Mouse (Mus musculus) adrenal gland, adult (tissue): Measurements from ENCODE around the gene Clstn2.

Experiments
- DNase-seq, 2 experiments: peaks; one replicate each; pipeline ENCODE4 v3.0.0; 2022 to 2023; ENCODE audit warnings: low spot score in 1 of 2; ENCODE audit not compliant: inconsistent age in 2 of 2

Gene Clstn2

DNA sequence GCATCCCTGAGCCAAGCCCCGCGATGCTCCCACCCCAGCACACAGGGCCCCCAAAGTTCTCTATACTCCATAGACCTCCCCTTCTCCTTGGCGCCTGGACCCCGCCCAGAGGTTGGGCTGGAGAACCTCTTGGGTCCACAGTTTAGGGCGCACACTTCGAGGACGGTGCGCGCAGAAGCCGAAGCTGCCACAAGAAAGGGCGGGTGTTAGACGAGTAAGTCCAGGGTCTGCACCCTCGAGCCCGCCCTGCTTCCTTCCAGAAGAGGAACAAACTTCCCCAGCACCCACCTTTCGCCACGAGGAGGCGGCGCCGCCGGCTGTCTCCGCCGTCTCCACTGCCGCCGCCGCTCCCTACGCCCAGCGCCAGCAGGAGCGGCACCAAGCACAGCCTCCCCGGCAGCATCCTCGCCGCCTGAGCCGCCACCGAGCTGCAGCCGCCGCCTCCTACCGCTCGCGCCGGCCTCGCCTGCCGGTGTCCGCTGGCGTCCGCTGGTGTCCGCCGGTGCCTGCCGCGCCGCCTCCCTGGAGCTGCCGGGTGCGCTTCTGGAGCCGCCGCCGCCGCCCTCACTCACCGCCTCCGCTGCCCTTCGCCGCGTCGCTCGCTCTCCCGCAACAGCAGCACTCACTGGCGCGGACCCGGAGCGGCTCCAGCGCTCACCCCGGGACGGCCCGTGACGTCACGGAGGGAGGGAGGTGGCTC lies at the start of gene Clstn2:
Gene Clstn2, minus strand, starts transcription at position 609 of the 700 bp plus-strand sequence.
- DNase-seq: peak; percentile 58 to 90

DNA sequence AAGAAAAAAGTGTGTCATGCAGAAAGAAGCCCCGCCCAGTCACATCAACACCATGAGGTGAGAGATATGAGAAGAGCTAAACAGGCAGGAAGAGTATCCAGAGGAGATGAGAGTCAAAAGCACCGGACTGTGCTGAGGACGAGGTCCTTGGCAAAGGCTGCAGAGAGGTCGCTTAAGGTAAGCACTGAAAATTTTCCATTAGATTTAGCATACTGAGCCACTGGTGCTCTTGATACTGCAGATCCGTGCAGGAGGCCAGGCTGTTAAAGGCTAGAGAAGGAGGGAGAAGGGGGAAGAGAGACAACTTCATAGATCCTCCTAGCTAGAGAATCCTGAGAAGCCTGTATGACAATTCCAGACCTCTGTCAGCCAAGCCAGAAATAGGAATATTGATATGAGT lies 34.8 kb upstream of the Clstn2 start:
- DNase-seq: peak in 1 of 2 experiments; percentile 40

DNA sequence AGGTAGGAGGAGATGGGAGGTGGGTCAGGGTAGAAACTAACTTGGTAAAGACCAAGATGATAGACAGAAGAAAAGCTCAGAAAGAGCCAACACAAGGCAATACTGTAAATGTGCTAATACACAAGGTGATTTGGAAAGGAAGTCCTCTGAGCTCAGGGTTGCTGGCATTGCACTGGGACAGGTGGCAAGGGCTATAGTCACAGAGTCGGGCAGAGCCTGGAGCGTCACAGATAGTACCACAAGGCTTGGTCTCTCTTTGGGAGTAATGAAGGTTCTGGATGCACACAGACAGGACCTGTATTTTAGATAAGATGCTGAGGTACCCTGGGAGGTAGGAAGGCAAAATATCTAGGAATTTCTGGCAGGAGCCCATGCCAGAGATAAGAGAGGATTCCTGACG lies 28.7 kb upstream of the Clstn2 start:
- no peak for DNase-seq

DNA sequence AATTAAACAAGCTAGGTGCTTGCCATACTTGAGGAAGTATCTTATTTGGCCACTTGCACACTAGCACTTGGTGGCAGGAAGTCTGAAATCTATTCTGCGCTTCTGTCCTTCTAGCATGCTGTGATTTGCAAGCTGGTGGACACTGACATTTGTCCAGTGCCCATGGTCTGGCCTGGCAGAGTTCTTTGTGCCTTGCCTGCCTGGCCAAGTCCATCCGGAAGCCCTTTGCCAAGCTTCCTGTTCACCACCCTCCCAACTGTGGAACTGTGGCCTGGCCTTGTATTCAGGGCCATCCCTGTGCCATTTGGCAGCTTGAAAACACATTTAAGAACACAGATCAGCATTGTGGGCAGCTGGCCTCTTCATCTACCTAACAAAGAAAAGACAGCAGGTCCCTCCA lies 24.3 kb upstream of the Clstn2 start:
- DNase-seq: no peak

DNA sequence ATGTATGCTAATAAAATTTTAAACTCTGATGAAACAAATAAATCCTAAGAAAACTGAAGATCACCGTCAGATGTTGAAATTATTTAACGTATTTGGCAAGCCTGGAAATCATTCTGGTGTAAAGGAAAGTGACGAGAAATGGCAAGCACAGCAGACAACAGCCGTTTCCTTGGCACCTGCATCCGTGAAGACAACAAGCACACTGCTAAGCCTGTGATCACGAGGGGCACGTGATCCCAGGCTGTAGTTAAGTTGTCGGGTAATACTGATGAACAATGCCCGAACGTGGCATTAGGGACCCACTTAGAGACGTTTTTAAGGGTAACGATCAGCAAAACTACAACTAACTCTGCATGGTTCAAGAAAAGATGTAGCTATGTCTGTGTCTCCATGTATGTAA lies 18.4 kb upstream of the Clstn2 start:
- no peak for DNase-seq

DNA sequence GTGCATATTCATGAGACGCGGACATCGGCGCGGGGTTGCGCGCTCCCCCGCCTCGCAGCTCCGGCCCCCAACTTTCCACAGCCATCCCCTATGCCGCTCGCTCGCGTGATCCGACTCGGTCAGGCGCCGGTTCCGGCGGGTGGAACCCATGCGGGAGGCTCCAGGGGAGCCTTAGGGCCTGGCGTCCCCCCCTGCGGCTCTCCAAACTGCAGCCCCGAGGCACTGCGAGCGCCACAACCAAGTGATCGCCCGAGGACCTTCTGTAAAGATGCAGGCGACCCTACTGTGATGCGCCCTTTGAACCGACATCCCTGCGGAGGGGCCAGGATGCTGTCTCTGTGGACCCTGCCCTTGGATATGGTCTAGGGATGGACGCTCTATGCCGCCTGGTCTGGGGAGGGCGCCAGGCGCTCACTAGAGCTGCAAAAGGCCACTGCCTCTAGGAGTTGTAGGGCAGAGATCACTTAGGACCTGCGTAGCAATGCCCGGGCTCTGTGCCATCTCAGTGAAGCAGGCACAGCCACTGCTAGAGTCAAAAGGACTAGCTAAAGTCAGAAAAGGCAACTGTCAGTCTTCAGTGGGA lies 383 bp upstream of the Clstn2 start:
- DNase-seq: peak in 1 of 2 experiments; percentile 78

DNA sequence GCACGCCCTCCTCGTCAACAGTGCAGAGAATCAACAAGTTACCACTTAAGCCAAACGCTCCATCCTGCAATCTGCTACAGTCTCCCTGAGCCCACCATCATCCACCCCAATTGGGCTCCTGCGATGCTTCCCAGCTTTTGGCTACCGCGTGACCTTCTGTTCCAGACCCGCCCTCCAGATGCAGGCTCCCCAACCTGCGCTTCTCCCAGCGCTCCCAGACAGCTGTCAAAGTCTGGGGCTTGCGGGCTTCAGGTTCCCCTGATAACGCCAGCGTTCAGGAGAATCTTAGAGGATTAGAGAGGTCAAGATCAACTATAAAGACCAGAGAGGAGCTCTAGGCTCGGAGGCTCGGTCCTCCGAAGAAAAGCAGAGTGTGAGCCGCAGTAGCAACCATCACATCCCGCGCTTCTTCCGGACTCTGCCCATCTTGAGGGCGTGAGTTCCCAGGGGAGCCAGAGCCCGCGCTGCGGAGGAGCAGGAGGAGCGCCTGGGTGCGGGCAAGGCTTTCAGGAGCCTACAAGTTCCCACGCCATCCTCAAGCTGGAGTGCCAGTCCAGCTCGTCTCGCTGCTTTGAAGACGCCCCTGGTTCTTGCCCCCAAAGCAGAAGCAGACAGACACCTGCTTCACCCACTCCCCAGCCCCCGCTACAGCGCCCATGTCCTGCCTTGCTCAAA lies 946 bp downstream of the Clstn2 start:
- DNase-seq: peak in 1 of 2 experiments; percentile 38

DNA sequence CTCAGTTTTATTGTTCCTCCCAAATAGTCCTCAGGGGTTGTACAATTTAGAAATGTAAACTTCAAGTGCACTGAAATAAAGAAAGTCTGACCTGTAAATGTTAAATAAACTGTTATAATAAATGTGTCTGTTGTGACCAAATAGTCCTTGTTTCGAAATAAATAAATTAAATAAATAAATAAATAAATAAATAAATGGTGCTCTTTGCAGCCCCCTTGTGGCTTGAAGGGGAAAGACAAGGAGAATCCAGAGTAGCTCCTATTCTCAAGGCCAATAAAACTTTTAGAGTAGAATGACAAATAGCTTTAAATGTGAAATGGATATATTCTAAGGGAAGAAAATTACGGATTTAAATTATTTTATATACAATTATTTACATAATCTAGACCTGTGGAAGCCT lies 2.3 kb downstream of the Clstn2 start:
- DNase-seq: peak in 1 of 2 experiments; percentile 72

DNA sequence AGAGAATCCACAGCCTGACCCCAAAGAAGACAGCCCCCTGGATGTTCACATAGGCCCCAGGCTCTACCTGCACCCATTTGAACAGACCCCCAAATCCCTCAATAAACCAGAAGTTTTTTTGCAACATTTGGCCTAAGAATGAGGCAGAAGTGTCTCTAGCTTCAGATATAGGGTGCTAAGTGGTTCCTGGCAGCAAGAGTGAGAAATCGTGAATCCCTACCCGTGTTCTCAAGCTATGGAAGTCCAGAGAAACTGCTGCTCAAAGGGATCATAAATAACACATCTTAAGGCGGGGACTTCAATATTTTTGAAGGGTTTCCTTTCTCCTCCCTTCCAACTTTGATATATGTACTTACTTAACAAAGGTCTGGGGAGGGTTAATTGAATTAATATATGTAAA lies 7.4 kb downstream of the Clstn2 start:
- no peak for DNase-seq

DNA sequence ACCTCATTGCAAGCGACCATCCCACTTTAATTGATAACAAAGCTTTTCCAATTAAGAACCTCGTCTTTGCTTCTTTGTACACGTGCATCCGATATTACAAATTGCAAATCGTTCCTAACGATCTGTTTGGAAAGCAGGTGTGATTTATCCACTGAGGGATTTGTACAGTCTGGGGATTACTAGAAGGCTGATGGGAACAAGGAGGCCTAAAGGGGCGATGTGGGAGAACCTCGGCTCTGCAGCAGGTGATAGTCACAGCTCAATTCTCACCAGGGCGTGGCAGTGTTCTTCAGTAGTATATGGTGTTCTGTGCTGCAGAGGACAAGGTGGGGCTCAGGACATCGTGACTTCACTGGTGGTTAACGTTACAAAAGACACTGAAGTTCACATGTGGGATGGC lies 9.9 kb downstream of the Clstn2 start:
- DNase-seq: no peak

DNA sequence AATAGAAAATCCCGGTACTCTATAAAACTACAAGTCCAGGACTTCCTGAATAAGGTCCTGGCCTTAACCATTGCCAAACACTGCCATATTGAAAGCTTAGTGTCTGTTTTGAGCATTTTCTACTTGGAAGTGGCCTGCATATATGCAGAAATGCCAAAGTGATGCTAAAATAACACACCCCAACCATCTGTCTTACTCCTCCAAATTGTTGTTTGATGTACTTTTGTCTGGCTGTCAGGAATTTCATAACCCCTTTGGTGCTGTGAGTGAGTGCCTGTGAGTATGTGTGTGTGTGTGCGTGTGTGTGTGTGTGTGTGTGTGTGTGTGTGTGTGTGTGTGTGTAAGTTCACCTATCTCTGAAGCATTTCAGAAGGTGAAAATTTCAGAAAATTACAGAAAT lies 13.1 kb downstream of the Clstn2 start:
- DNase-seq: no peak

DNA sequence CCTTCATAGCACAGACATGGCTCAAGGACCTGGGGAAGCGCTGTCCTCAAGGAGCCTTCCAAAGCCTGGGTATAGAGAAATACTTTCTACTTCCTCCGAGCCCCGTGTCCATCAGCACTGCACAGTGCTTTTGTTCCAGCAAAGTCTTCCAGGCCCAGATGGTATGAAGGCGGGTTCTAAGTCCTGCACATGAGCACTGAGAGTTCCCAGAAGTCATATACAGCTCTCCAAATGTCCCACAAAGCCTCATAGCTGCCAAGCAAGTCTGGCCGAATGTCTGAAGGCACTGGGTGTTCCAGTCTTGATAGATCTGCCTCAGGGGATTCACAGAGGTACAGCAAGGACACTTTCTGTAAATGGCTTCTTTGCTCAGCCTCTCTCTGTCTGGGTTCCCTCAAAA lies 14.3 kb downstream of the Clstn2 start:
- DNase-seq: no peak

DNA sequence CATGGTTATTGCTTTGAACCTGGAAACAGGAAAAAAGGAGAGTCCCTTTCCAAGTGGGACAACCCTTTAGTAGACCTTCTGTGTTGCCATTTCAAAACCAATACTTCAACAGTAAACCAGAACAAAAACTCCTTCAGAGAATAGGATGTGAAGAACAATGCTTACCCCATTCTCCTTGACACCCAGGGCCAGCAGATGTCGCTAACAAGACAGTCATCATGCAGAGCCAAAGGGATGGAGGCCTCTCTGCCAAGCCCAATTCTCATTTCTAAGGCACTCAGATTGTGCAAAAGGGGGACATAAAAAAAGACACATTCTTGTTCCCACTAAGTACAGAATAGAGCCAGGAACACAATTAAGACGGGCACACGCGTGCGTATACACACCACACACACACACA lies 16.4 kb downstream of the Clstn2 start:
- DNase-seq: no peak

DNA sequence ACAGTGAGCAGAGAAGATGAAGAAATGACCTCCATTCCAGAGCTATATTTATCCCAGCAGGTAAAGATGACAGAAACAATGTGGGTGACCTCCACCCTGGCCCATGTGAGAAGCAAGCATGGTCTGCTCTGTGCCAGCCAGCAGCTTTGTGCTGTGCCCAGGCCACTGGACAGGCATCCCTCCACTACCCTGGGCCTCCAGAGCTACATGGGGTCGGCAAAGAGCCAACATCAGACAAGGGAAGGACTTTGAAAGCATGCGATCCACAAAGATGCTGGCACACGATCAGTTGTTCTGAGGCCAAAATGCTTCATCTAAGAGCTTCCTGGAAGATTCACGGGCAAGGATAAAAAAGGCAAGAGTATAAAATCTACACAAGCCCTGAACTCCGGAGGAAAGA lies 36.6 kb downstream of the Clstn2 start:
- DNase-seq: peak; percentile 50 to 78

DNA sequence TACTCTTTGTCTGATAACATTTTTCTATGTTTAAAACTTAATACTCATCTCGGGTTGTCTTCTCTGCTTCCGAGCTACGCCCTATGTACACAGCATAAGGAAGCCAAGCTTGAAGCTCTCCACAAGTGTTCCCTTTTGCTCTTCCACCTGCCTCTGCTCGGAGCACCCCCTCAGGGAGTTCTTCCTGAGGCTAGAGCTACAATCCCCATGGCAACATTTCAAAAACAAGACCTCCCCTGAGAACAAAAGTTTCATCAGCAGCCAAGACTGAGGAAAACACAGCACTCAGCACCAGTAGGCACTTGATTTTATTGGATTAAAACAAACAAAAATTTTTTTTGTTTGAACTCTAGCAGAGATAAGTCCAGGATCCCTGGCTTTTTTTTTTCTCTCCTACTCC lies 37.3 kb downstream of the Clstn2 start:
- peak in 1 of 2 experiments; percentile 58 for DNase-seq

DNA sequence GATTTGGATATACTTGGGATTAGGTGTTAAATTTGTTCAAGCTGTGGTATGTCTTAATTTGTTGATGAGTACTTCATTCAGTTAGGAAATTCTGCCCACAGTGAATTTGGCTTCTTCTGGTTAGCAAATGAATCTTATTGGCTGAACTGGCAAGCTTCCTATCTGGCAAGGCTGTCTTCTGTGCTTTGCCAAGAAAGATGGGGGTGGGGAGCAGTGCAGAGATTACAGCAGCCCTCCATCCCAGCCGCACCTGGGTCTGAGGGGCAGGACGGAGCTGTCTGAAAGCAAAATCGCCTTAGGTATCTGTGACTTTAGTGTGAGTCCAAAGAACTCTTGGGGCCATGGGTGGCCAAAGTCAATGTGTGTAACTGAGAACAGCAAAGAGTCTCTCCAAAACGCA lies 40.9 kb downstream of the Clstn2 start:
- DNase-seq: peak; percentile 6 to 58

DNA sequence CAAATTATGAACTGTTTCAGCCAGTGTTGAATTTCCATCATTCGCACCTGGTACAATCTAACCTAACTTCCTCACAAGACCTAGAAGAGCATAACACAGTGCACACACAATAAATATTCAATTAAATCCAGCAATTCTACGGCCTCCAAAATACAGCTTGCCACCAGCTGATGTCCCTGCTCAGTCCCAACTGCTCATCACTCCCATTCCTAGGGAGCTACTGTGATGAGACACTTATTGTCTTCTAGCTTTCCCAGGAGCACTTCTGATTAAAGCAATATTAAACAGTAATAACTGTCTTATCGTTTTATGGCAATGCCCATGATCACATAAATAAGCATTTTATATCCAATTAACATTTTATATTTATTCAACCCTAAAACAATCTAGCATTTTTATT lies 55.6 kb downstream of the Clstn2 start:
- DNase-seq: no peak

DNA sequence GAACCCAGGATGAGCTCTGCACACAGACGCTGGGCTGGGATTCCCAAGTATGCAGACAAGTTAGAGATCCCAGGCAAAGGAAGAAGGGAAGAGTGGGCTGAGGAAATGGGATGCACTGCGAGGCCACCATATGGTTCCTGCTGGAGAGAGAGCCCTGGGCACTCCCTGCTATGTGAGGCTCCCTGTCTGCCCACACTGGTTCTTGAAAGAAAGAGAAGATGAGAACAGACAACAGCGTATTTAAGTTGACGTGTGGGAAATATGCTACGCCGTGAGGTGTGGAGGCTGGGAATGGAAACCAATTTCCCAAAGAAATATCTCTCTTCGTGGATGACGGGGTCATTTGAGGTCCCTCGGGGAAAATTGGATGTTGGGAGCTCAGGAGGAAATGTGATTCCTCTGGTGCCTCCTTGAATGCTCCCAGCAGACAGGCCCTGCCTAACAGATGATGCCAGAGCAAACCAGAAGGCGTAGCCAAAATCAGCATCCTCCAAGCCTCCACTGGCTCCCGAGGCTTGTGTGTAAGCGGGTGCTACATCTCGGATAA lies 58.1 kb downstream of the Clstn2 start:
- no peak for DNase-seq

DNA sequence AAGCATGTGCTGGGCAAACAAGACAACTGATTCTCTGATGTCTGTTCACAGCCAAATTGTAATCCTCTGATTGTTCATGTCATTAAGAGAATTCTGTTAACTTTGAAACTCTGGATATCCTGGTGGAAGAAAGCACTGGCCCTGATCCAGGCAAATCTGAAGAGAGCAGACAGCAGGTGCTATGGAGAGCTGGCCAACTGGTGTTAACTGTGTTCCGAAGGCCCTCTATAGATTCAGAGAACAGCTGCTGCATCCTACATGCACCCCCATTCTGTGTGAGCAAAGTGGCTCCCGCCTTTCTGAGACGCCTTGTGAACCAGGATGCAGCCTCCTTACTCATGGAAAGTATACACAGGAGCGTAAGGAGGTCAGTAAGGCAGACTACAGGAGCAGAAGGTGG lies 66.3 kb downstream of the Clstn2 start:
- DNase-seq: no peak

DNA sequence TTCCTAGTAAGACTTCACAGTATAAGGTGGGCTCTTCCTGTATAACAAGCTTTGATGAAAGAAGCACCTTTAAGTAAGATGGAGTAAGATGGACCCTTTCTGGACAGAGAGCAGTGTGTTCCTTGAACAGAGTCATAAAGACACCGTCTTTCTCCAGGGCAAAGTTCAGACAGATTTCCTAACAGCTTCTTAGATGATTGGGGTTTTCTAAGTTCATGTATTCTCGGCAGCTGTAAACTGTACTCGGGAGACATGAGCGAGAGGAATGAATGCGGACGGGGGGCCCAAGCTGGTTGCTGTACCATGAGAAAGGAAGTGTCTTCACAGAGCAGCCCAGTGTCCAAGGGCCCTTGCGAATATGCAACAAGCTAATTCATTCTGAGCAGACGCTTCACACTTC lies 75.5 kb downstream of the Clstn2 start:
- DNase-seq: no peak

DNA sequence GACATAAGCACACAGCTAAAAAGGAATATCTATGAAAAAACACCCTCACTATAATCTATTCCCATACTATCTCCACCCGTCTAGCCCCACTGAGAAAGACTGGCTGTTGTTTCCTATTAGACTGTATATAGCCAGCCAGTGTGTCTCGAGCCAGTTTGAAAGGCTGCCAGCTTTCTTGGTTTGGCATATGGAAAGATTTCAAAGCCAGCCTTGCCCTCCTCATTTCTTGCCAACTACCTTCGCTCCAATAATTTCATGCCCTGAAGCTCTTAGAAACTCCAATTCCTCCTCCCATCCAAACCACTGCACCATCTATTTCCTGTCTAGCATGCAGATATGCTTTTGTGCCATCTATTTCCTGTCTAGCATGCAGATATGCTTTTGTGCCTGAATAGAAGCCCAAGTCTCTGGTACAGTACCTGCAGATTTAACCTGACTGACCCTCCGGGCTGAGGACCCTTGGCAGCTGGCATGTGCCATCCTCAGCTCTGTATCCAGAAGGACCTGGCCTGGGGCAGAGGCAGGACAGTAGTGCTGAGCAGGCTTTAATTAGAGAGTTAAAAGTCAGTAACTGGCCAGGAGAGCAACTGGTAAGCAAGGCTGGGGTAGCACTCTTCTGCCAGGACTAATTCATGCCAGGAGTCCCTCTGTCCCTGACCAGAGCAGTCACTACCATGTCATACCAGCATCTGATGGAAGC lies 76.4 kb downstream of the Clstn2 start:
- DNase-seq: peak in 1 of 2 experiments; percentile 66
